Mouse (Mus musculus): ENCODE data around the gene Olfr872. TPM values are rescaled to one million over a fixed set of nuclear protein-coding genes. Genes with fewer than 3 reads are reported as not detected.
"Not testable (repeated sequence)": the region's sequence is repeated elsewhere in the genome, so short reads cannot be mapped to it uniquely, and the experiment has no call there.

Gene Olfr872
- polyA plus RNA-seq, 1 experiment from 2014 or later, result not detected

GRCm38 (mm10) chr9:20282051-20282450 lies 45.1 kb downstream of the Olfr872 start, which contains the start of gene Olfr39:
Olfr39 (plus strand) TSS chr9:20282351.
- 75% methylated on average over 1 of the region's 1 CpGs for WGBS (ENCODE audit: insufficient replicate concordance)

GRCm38 (mm10) chr9:20295562-20295961 lies 58.6 kb downstream of the Olfr872 start:
- WGBS (ENCODE audit: insufficient replicate concordance), result 72% methylated on average over 5 of the region's 5 CpGs
- ATAC-seq, result not testable (repeated sequence)

More at GRCm38 (mm10) chr9:20282051-20282450, 45.1 kb downstream of the Olfr872 start, which contains the start of gene Olfr39:
- ATAC-seq (no peak), DNase-seq (no peak)
- no peak within 1 kb of the TSS for H3K4me3 ChIP-seq (ENCODE audit: low read depth, low read length)
- no peaks in the 10 kb centered on the region for H3K9me3 ChIP-seq (ENCODE audit: low read length)
- no peaks in the 10 kb centered on the region for H3K36me3 ChIP-seq (replicated peaks; ENCODE audit: insufficient read depth, low read length)
- no peak within 1 kb of the TSS for H3K9ac ChIP-seq (replicated peaks)
- H3K27ac ChIP-seq (ENCODE audit: low read depth), result no peak within 1 kb of the TSS
- no peaks in the 10 kb centered on the region for H3K4me1 ChIP-seq (ENCODE audit: insufficient read depth)
- no peak within 1 kb of the TSS for H3K4me2 ChIP-seq (ENCODE audit: low read depth, low read length)
- no peaks in the 10 kb centered on the region for H3K27me3 ChIP-seq (ENCODE audit: insufficient read depth, low read length)
- TF ChIP-seq EP300 (IDR thresholded peaks at IDR 0.05; ENCODE audit: low read depth) (no peak), CTCF (IDR thresholded peaks at IDR 0.05; ENCODE audit: low read depth) (no peak)

GRCm38 (mm10) chr9:20298232-20298631 lies 61.3 kb downstream of the Olfr872 start, which contains the start of gene Olfr873:
Olfr873 (plus strand) TSS chr9:20298532.
- Histone ChIP-seq H3K9me3 (ENCODE audit: low read length) (no peaks in the 10 kb centered on the region), H3K27me3 (ENCODE audit: insufficient read depth, low read length) (no peaks in the 10 kb centered on the region), H3K27ac (ENCODE audit: low read depth) (no peak within 1 kb of the TSS), H3K4me3 (ENCODE audit: low read depth, low read length) (no peak within 1 kb of the TSS), H3K9ac (replicated peaks) (no peak within 1 kb of the TSS), H3K36me3 (replicated peaks; ENCODE audit: insufficient read depth, low read length) (no peaks in the 10 kb centered on the region), H3K4me2 (ENCODE audit: low read depth, low read length) (no peak within 1 kb of the TSS), H3K4me1 (ENCODE audit: insufficient read depth) (no peaks in the 10 kb centered on the region)
- no peak for ATAC-seq
- WGBS (ENCODE audit: insufficient replicate concordance), result 75% methylated on average over 1 of the region's 1 CpGs
- DNase-seq, result no peak
- TF ChIP-seq EP300 (IDR thresholded peaks at IDR 0.05; ENCODE audit: low read depth), result no peak
- TF ChIP-seq CTCF (IDR thresholded peaks at IDR 0.05; ENCODE audit: low read depth), result no peak

More at GRCm38 (mm10) chr9:20295562-20295961, 58.6 kb downstream of the Olfr872 start:
- H3K27me3 ChIP-seq (ENCODE audit: insufficient read depth, low read length); DNase-seq; H3K36me3 ChIP-seq (replicated peaks; ENCODE audit: insufficient read depth, low read length); H3K27ac ChIP-seq (ENCODE audit: low read depth); H3K9ac ChIP-seq (replicated peaks); H3K4me2 ChIP-seq (ENCODE audit: low read depth, low read length); H3K4me1 ChIP-seq (ENCODE audit: insufficient read depth); H3K9me3 ChIP-seq (ENCODE audit: low read length); H3K4me3 ChIP-seq (ENCODE audit: low read depth, low read length): not testable (repeated sequence)

Other genes with a start within 250 kb of the Olfr872 start
- not detected in 2 replicates for gene Olfr866, start 209.1 kb upstream of the Olfr872 start, polyA plus RNA-seq (2015; fragmentation: Nextera tagmentation; extraction: Ambion mirVana)
- gene Olfr867, start 179.6 kb upstream of the Olfr872 start, polyA plus RNA-seq (2015; fragmentation: Nextera tagmentation; extraction: Ambion mirVana), result not detected in 2 replicates
- not detected in 2 replicates for gene Olfr868, start 138.5 kb upstream of the Olfr872 start, polyA plus RNA-seq (2015; fragmentation: Nextera tagmentation; extraction: Ambion mirVana)
- not detected in 2 replicates for gene Olfr869, start 108.1 kb upstream of the Olfr872 start, polyA plus RNA-seq (2015; fragmentation: Nextera tagmentation; extraction: Ambion mirVana)
- not detected in 2 replicates for gene Olfr870, start 63.1 kb upstream of the Olfr872 start, polyA plus RNA-seq (2015; fragmentation: Nextera tagmentation; extraction: Ambion mirVana)
- gene Olfr871, start 24.9 kb upstream of the Olfr872 start, polyA plus RNA-seq (2015; fragmentation: Nextera tagmentation; extraction: Ambion mirVana), result not detected in 2 replicates
- gene Olfr39, start 45.2 kb downstream of the Olfr872 start, polyA plus RNA-seq (2015; fragmentation: Nextera tagmentation; extraction: Ambion mirVana), result not detected in 2 replicates
- gene Olfr873, start 61.4 kb downstream of the Olfr872 start, polyA plus RNA-seq (2015; fragmentation: Nextera tagmentation; extraction: Ambion mirVana), result not detected in 2 replicates
- not detected in 2 replicates for gene Olfr18, start 99.0 kb downstream of the Olfr872 start, polyA plus RNA-seq (2015; fragmentation: Nextera tagmentation; extraction: Ambion mirVana)
- gene Zfp560, start 148.1 kb downstream of the Olfr872 start, polyA plus RNA-seq (2015; fragmentation: Nextera tagmentation; extraction: Ambion mirVana), result 17.3 and 17.5 TPM in 2 replicates
- gene Zfp26, start 223.0 kb downstream of the Olfr872 start, polyA plus RNA-seq (2015; fragmentation: Nextera tagmentation; extraction: Ambion mirVana), result 2.8 and 3.3 TPM in 2 replicates